Mouse (Mus musculus) heart, embryonic 15.5 days (tissue): Measurements from ENCODE around the gene Gjb3. TPM values are rescaled to one million over a fixed set of nuclear protein-coding genes. Genes with fewer than 3 reads are reported as not detected.
A peak's percentile ranks its signal among the peaks of the same experiment; 100 is the strongest.

Experiments used
- ATAC-seq: fragments of 200-750 bp; cut with Nextera tagmentation; replicated peaks from 2 replicates; pipeline ENCODE4 v1.8.0; 2017; ENCODE audit warnings: low read depth, moderate TSS enrichment; ENCODE audit not compliant: insufficient number of reproducible peaks, insufficient read depth, low FRiP score
- H3K27ac ChIP-seq: fragments of 300-500 bp; sonication (generic); 2 replicates; pipeline ENCODE4 v1.5.1; 2015; ENCODE audit warnings: mild to moderate bottlenecking, inconsistent platforms
- H3K27me3 ChIP-seq: fragments of 300-500 bp; sonication (generic); 2 replicates; pipeline ENCODE4 v1.6.1; 2015; ENCODE audit warnings: inconsistent platforms
- H3K36me3 ChIP-seq: fragments of 300-500 bp; sonication (generic); 2 replicates; pipeline ENCODE4 v1.6.1; 2015; ENCODE audit warnings: mild to moderate bottlenecking, inconsistent platforms
- H3K4me1 ChIP-seq: fragments of 300-500 bp; sonication (generic); replicated peaks from 2 replicates; pipeline ENCODE4 v1.6.1; 2015; ENCODE audit warnings: inconsistent platforms
- H3K4me2 ChIP-seq: fragments of 300-500 bp; sonication (generic); 2 replicates; pipeline ENCODE4 v1.6.1; 2015; ENCODE audit warnings: inconsistent platforms, mild to moderate bottlenecking, moderate library complexity
- H3K4me3 ChIP-seq: fragments of 300-500 bp; sonication (generic); 2 replicates; pipeline ENCODE4 v1.5.1; 2015; ENCODE audit warnings: mild to moderate bottlenecking, inconsistent platforms
- H3K9ac ChIP-seq: fragments of 300-500 bp; sonication (generic); 2 replicates; pipeline ENCODE4 v1.6.1; 2015; ENCODE audit warnings: mild to moderate bottlenecking, inconsistent platforms
- H3K9me3 ChIP-seq: fragments of 300-500 bp; sonication (generic); replicated peaks from 2 replicates; pipeline ENCODE4 v1.6.1; 2016; ENCODE audit warnings: inconsistent platforms
- WGBS: fragments of 180-500 bp; shearing (Covaris S2); methylation state at CpG from one replicate; pipeline ENCODE4 v1.1.7; 2015; ENCODE audit warnings: mixed read lengths; 5-methylcytosine and 5-hydroxymethylcytosine counted together
- polyA plus RNA-seq: library from polyadenylated mRNA; unstranded; fragments of >200 nt; fragmentation: Nextera tagmentation; extraction: Ambion mirVana; gene quantifications from 2 replicates; pipeline ENCODE4 v1.2.1, GENCODE M21; 2015

Gene Gjb3
- polyA plus RNA-seq, 1 experiment from 2014 or later: 0.08 TPM

GRCm38 (mm10) chr4:127363331-127363730 lies 32.7 kb upstream of the Gjb3 start:
- no peaks in the 10 kb centered on the region for H3K36me3 ChIP-seq
- ATAC-seq: no peak
- 70% methylated on average over 4 of the region's 4 CpGs for WGBS

GRCm38 (mm10) chr4:127362520-127362919 lies 31.9 kb upstream of the Gjb3 start:
- ATAC-seq: no peak
- Histone ChIP-seq H3K27ac (no peak overlapping the region), H3K4me3 (no peak overlapping the region), H3K36me3 (no peaks in the 10 kb centered on the region), H3K4me2 (no peak overlapping the region), H3K9ac (no peak overlapping the region), H3K27me3 (peaks cover 8% of the 10 kb centered on the region; the same call in 1 of the 2 replicates), H3K4me1 (peaks cover 12% of the 10 kb centered on the region), H3K9me3 (no peaks in the 10 kb centered on the region)
- 75% methylated on average over 3 of the region's 3 CpGs for WGBS

More at GRCm38 (mm10) chr4:127363331-127363730, 32.7 kb upstream of the Gjb3 start:
- no peak overlapping the region for H3K4me2 ChIP-seq
- peaks cover 8% of the 10 kb centered on the region; the same call in 1 of the 2 replicates for H3K27me3 ChIP-seq
- H3K27ac ChIP-seq: no peak overlapping the region
- no peak overlapping the region for H3K4me3 ChIP-seq
- no peak overlapping the region for H3K9ac ChIP-seq
- H3K4me1 ChIP-seq: peaks cover 12% of the 10 kb centered on the region
- no peaks in the 10 kb centered on the region for H3K9me3 ChIP-seq

GRCm38 (mm10) chr4:127358018-127358417 lies 27.4 kb upstream of the Gjb3 start, which contains the start of gene Gjb5:
TSS of gene Gjb5 (minus strand) at chr4:127358181.
- no peak for ATAC-seq

DNA sequence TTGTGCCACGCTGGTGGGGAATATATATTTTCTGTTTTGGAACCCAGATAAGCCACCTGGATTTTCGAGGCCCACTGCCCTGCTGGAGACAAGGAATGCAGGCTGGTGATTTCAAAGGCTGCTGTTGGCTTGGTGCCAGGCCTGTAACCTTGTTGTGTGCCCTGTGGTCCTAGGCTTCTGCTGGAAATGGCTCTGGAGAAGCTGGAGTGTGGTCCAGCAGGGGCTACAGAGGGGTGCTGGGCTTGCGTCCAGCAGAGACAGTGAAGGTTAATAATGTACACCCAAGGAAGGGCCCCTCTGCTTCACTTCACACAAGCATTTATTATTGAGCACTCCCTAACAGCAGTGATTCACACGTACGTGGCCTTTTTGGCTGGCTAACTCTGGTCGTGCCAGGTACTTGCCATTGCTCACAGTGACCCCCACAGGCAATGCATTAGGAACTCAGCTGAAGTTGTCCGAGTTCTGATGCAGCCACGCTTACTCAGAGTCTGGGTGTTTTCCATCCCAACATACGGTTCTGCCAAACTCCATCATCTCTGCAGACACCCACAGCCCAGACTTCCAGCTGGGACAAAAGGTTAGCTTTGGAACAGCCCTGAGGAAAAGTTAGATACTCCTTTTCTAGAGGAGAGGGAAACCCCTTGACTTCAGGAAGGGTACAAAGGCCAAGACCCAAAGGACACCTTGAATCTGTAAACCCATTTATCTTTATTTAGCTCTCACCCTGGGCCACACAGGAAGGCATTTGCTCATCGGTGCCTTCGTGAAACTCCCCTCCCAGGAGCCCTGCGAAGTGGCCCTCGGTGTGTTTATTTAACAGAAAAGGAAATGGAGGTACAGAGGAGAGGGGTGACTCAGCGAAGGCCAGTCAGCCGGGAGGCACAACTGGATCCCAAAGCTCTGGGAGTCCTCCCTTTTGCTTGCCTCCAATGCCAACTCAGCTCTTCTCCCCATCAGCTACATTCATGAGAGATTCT lies 24.2 kb upstream of the Gjb3 start:
- Histone ChIP-seq H3K27ac (peak overlapping the region; percentile 48), H3K36me3 (no peaks in the 10 kb centered on the region), H3K4me1 (peaks cover 23% of the 10 kb centered on the region), H3K9me3 (no peaks in the 10 kb centered on the region), H3K4me2 (no peak overlapping the region; the same call in 1 of the 2 replicates), H3K4me3 (no peak overlapping the region), H3K9ac (no peak overlapping the region), H3K27me3 (peaks cover 8% of the 10 kb centered on the region; the same call in 1 of the 2 replicates)
- 43% methylated on average over 15 of the region's 15 CpGs for WGBS
- ATAC-seq: no peak

More at GRCm38 (mm10) chr4:127358018-127358417, 27.4 kb upstream of the Gjb3 start, which contains the start of gene Gjb5:
- WGBS: 26% methylated on average over 5 of the region's 5 CpGs
- H3K9ac ChIP-seq: no peak within 1 kb of the TSS
- no peak within 1 kb of the TSS for H3K4me3 ChIP-seq
- peaks cover 12% of the 10 kb centered on the region; the same call in 1 of the 2 replicates for H3K27me3 ChIP-seq
- H3K36me3 ChIP-seq: no peaks in the 10 kb centered on the region
- no peak within 1 kb of the TSS for H3K4me2 ChIP-seq
- H3K9me3 ChIP-seq: no peaks in the 10 kb centered on the region
- H3K4me1 ChIP-seq: peaks cover 17% of the 10 kb centered on the region
- H3K27ac ChIP-seq: no peak within 1 kb of the TSS

DNA sequence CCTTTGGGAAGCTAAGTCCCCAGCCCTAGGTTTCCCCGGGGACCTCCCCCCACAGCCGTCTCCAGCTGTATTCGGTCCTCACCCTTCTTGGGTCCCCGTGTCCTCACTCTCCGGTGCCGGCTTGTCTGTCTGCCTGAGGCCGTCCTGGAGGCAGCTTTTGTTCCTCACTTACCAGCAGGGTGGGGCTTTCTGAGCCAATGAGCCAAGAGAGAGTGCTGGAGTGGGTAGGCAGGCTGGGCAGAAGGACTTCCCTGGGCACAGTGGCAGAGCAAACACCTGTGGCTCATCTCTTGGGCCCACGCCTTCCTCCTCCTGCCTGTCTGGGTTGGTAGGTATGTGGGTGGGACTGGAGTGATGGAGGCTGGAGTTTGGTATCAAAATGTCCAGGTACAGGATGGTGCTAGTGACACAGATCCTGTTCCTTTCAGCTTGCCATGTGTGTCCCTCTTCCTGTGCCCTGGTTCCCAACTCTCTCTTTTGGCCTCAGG lies 23.4 kb upstream of the Gjb3 start, which contains the start of gene Gjb4:
Gene Gjb4 (minus strand): TSS at position 131 of the 488 bp plus-strand sequence.
- no peaks in the 10 kb centered on the region for H3K9me3 ChIP-seq
- no peak within 1 kb of the TSS for H3K4me3 ChIP-seq
- no peak within 1 kb of the TSS for H3K9ac ChIP-seq
- H3K4me2 ChIP-seq: no peak within 1 kb of the TSS; the same call in 1 of the 2 replicates
- H3K36me3 ChIP-seq: no peaks in the 10 kb centered on the region
- H3K4me1 ChIP-seq: peaks cover 23% of the 10 kb centered on the region
- no peak for ATAC-seq
- H3K27me3 ChIP-seq: 0 out of 2 replicates have a peak, but pooled peaks cover 4% of the 10 kb centered on the region
- H3K27ac ChIP-seq: peak within 1 kb of the TSS; percentile 48
- WGBS: 61% methylated on average over 8 of the region's 8 CpGs

DNA sequence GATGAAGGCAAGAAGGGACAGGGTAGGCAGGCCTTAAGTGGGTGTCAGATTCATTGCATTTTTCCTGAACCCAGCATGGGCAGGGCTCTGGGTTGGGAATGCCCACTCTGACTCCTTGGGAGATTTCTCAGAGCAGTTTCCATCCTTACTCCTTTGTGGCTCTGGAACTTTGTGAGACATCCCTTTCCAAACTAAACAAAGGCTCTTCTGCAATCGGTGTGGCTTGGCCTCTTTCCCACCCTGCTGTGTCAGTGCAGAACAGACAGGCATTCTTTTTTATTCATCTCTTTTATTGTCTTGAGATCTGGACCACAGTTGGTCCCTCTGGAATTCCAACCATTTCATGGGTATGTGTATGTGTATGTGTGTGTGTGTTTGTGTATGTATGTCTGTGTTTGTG lies 21.9 kb upstream of the Gjb3 start:
- Histone ChIP-seq H3K36me3 (no peaks in the 10 kb centered on the region), H3K9me3 (no peaks in the 10 kb centered on the region), H3K9ac (no peak overlapping the region), H3K27me3 (0 out of 2 replicates have a peak, but pooled peaks cover 4% of the 10 kb centered on the region), H3K4me2 (no peak overlapping the region), H3K27ac (no peak overlapping the region), H3K4me1 (peaks cover 23% of the 10 kb centered on the region), H3K4me3 (no peak overlapping the region)
- no peak for ATAC-seq
- WGBS: 36% methylated on average over 1 of the region's 1 CpGs

DNA sequence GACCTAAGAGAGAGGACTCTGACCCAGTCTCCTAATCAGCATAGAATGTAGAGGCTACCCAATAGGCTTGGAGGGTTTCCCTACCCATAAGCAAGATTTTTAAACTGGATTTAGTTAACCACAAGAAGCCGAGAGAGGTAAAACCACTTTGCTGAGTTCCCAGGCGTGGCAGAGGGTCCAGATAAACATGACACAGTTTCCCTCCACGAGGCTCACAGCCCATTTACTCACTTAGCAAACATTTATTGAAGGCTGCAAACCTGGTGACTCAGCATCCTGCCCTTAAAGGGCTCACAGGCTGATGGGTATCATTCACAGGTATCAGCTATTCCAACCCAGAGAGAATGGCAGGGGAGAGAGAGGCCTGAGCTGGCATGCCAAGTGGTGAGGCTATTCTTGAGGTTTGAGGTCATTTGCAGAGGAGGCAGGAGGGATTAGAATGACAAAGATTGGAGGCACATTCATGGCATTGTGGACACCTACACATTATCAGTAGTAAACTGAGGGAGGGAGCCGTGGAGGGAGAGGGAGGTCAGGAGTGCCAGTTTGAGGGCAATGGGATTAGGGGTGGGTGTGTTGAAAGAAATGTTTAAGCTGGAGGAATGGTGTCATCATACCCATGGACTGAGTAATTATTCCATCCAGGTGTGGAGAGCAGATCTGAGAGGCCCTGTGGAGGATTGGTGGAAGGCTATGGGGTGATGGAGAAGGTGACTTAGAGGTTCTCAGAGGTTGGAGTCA lies 19.1 kb upstream of the Gjb3 start:
- Histone ChIP-seq H3K9ac (no peak overlapping the region), H3K4me2 (no peak overlapping the region), H3K36me3 (no peaks in the 10 kb centered on the region), H3K9me3 (no peaks in the 10 kb centered on the region), H3K4me1 (peaks cover 19% of the 10 kb centered on the region), H3K27ac (no peak overlapping the region), H3K4me3 (no peak overlapping the region), H3K27me3 (no peaks in the 10 kb centered on the region)
- ATAC-seq: no peak
- 61% methylated on average over 4 of the region's 4 CpGs for WGBS

- Histone ChIP-seq H3K27me3 (no peaks in the 10 kb centered on the region), H3K4me1 (no peaks in the 10 kb centered on the region), H3K9ac (no peak overlapping the region), H3K27ac (no peak overlapping the region), H3K4me2 (no peak overlapping the region), H3K36me3 (no peaks in the 10 kb centered on the region), H3K9me3 (no peaks in the 10 kb centered on the region), H3K4me3 (no peak overlapping the region)
- WGBS: 68% methylated on average over 5 of the region's 5 CpGs
- no peak for ATAC-seq
Observed at GRCm38 (mm10) chr4:127345000-127345399, 14.4 kb upstream of the Gjb3 start.

DNA sequence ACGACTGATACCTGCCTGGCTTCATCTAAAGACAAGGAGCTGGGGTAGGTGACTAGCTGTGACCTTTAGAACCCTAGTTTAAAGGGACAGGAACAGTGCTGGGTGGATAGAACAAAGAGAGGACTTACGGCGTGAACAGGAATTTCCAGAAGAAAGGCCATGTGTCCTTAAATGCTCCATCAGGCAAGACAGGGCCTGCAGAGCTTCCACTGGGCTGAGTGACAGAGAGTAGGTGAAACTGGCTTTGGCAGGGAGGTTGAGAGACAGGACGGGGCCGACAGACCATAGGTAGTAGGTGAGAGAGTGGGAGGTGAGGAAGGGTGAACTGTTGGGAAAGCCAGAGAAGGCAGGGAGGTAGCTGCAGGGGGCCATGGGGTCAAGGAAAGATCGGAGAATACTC lies 10.7 kb upstream of the Gjb3 start:
- no peak for ATAC-seq
- H3K9me3 ChIP-seq: no peaks in the 10 kb centered on the region
- H3K4me3 ChIP-seq: no peak overlapping the region
- H3K4me2 ChIP-seq: no peak overlapping the region
- H3K27me3 ChIP-seq: no peaks in the 10 kb centered on the region
- no peaks in the 10 kb centered on the region for H3K4me1 ChIP-seq
- 49% methylated on average over 6 of the region's 6 CpGs for WGBS
- no peak overlapping the region for H3K27ac ChIP-seq
- no peak overlapping the region for H3K9ac ChIP-seq
- no peaks in the 10 kb centered on the region for H3K36me3 ChIP-seq

- Histone ChIP-seq H3K4me1 (no peaks in the 10 kb centered on the region), H3K4me3 (no peak overlapping the region), H3K9ac (no peak overlapping the region), H3K36me3 (no peaks in the 10 kb centered on the region), H3K27ac (no peak overlapping the region), H3K27me3 (peaks cover 8% of the 10 kb centered on the region), H3K4me2 (no peak overlapping the region), H3K9me3 (no peaks in the 10 kb centered on the region)
- ATAC-seq: no peak
- WGBS: 84% methylated on average over 5 of the region's 5 CpGs
Observed at GRCm38 (mm10) chr4:127337668-127338067, 7.0 kb upstream of the Gjb3 start.
